Mouse (Mus musculus): ENCODE measurements around the gene Rnf213.

The Rnf213 gene

GRCm38 (mm10) chr11:119390271-119391231 is 2.3 kb upstream of the Rnf213 start:
- peak; percentile 61 to 84 for DNase-seq (ENCODE audit: low spot score in 2 of 2)

- no peak for DNase-seq (ENCODE audit: low spot score in 2 of 2)
Measured at GRCm38 (mm10) chr11:119391386-119392000, 1.4 kb upstream of the Rnf213 start.

- peak; percentile 57 to 67 for DNase-seq (ENCODE audit: low spot score in 2 of 2)
Measured at GRCm38 (mm10) chr11:119392001-119392614, 792 bp upstream of the Rnf213 start.

- no peak for DNase-seq (ENCODE audit: low spot score in 2 of 2)
Measured at GRCm38 (mm10) chr11:119393483-119393804, 544 bp downstream of the Rnf213 start.

GRCm38 (mm10) chr11:119394210-119394609 is 1.3 kb downstream of the Rnf213 start:
- DNase-seq (ENCODE audit: low spot score in 2 of 2), result peak in 1 of 2 experiments; percentile 12

GRCm38 (mm10) chr11:119395394-119395793 is 2.5 kb downstream of the Rnf213 start:
- no peak for DNase-seq (ENCODE audit: low spot score in 2 of 2)

- no peak for DNase-seq (ENCODE audit: low spot score in 2 of 2)
Measured at GRCm38 (mm10) chr11:119395931-119396330, 3.0 kb downstream of the Rnf213 start.

- DNase-seq (ENCODE audit: low spot score in 2 of 2), result no peak
Measured at GRCm38 (mm10) chr11:119396461-119396860, 3.6 kb downstream of the Rnf213 start.

- DNase-seq (ENCODE audit: low spot score in 2 of 2), result no peak
Measured at GRCm38 (mm10) chr11:119402501-119403160, 9.7 kb downstream of the Rnf213 start.

GRCm38 (mm10) chr11:119404627-119405026 is 11.7 kb downstream of the Rnf213 start:
- DNase-seq (ENCODE audit: low spot score in 2 of 2), result no peak

GRCm38 (mm10) chr11:119407381-119407780 is 14.5 kb downstream of the Rnf213 start:
- no peak for DNase-seq (ENCODE audit: low spot score in 2 of 2)

- no peak for DNase-seq (ENCODE audit: low spot score in 2 of 2)
Measured at GRCm38 (mm10) chr11:119407977-119408376, 15.1 kb downstream of the Rnf213 start.

GRCm38 (mm10) chr11:119419327-119420118 is 26.6 kb downstream of the Rnf213 start:
- DNase-seq (ENCODE audit: low spot score in 2 of 2), result no peak

GRCm38 (mm10) chr11:119420426-119420825 is 27.5 kb downstream of the Rnf213 start:
- DNase-seq (ENCODE audit: low spot score in 2 of 2), result no peak

- DNase-seq (ENCODE audit: low spot score in 2 of 2), result no peak
Measured at GRCm38 (mm10) chr11:119427431-119427830, 34.5 kb downstream of the Rnf213 start.

- DNase-seq (ENCODE audit: low spot score in 2 of 2), result no peak
Measured at GRCm38 (mm10) chr11:119427986-119428385, 35.1 kb downstream of the Rnf213 start.

- DNase-seq (ENCODE audit: low spot score in 2 of 2), result peak; percentile 16 to 29
Measured at GRCm38 (mm10) chr11:119428649-119429136, 35.8 kb downstream of the Rnf213 start.

- no peak for DNase-seq (ENCODE audit: low spot score in 2 of 2)
Measured at GRCm38 (mm10) chr11:119431516-119431915, 38.6 kb downstream of the Rnf213 start.

GRCm38 (mm10) chr11:119432706-119433105 is 39.8 kb downstream of the Rnf213 start:
- no peak for DNase-seq (ENCODE audit: low spot score in 2 of 2)

- no peak for DNase-seq (ENCODE audit: low spot score in 2 of 2)
Measured at GRCm38 (mm10) chr11:119434316-119434715, 41.4 kb downstream of the Rnf213 start.

Measured in urinary bladder, adult 18-20 months (tissue).